Mouse (Mus musculus): ENCODE measurements around the gene Hexb. TPM values are rescaled to one million over a fixed set of nuclear protein-coding genes. Genes with fewer than 3 reads are reported as not detected.

The Hexb gene
- polyA plus RNA-seq, 1 experiment from 2014 or later = 59.0 TPM

- DNase-seq (ENCODE audit: low spot score) (no peak), ATAC-seq (replicated peaks; ENCODE audit: low FRiP score, low read depth) (no peak)
- H3K4me3 ChIP-seq (replicated peaks; ENCODE audit: low read depth, low read length) = no peak overlapping the region
- 0 out of 2 replicates have a peak, but pooled peaks cover 3% of the 10 kb centered on the region for H3K4me1 ChIP-seq (replicated peaks; ENCODE audit: insufficient read depth, low read length)
- H3K36me3 ChIP-seq (ENCODE audit: insufficient read depth, low read length) = no peaks in the 10 kb centered on the region
- no peak for TF ChIP-seq CTCF (IDR thresholded peaks at IDR 0.05; ENCODE audit: low read depth)
- no peak overlapping the region for H3K9ac ChIP-seq (ENCODE audit: low read depth, low read length)
- WGBS = 85% methylated on average over 3 of the region's 3 CpGs
- H3K9me3 ChIP-seq (replicated peaks; ENCODE audit: low read length) = no peaks in the 10 kb centered on the region
- no peak overlapping the region for H3K4me2 ChIP-seq (ENCODE audit: low read length)
- no peaks in the 10 kb centered on the region for H3K27me3 ChIP-seq (ENCODE audit: insufficient read depth, low read length)
- H3K27ac ChIP-seq = no peak overlapping the region
Measured at GRCm38 (mm10) chr13:97227795-97228194, 29.6 kb upstream of the Hexb start.

- Histone ChIP-seq H3K27me3 (ENCODE audit: insufficient read depth, low read length) (no peaks in the 10 kb centered on the region), H3K4me3 (replicated peaks; ENCODE audit: low read depth, low read length) (no peak overlapping the region), H3K4me2 (ENCODE audit: low read length) (peak overlapping the region; percentile 52), H3K4me1 (replicated peaks; ENCODE audit: insufficient read depth, low read length) (0 out of 2 replicates have a peak, but pooled peaks cover 3% of the 10 kb centered on the region), H3K27ac (no peak overlapping the region), H3K9ac (ENCODE audit: low read depth, low read length) (no peak overlapping the region), H3K9me3 (replicated peaks; ENCODE audit: low read length) (no peaks in the 10 kb centered on the region), H3K36me3 (ENCODE audit: insufficient read depth, low read length) (no peaks in the 10 kb centered on the region)
- WGBS = 24% methylated on average over 17 of the region's 17 CpGs
- DNase-seq (ENCODE audit: low spot score) (peak; percentile 53), ATAC-seq (replicated peaks; ENCODE audit: low FRiP score, low read depth) (no peak)
- TF ChIP-seq CTCF (IDR thresholded peaks at IDR 0.05; ENCODE audit: low read depth) = no peak
Measured at GRCm38 (mm10) chr13:97225130-97225529, 27.0 kb upstream of the Hexb start.

- Histone ChIP-seq H3K4me2 (ENCODE audit: low read length) (0 out of 2 replicates have a peak overlapping the region, but pooled peaks have one; percentile 52), H3K4me1 (replicated peaks; ENCODE audit: insufficient read depth, low read length) (0 out of 2 replicates have a peak, but pooled peaks cover 3% of the 10 kb centered on the region), H3K9me3 (replicated peaks; ENCODE audit: low read length) (no peaks in the 10 kb centered on the region), H3K27me3 (ENCODE audit: insufficient read depth, low read length) (no peaks in the 10 kb centered on the region), H3K36me3 (ENCODE audit: insufficient read depth, low read length) (no peaks in the 10 kb centered on the region), H3K9ac (ENCODE audit: low read depth, low read length) (no peak overlapping the region), H3K27ac (no peak overlapping the region), H3K4me3 (replicated peaks; ENCODE audit: low read depth, low read length) (no peak overlapping the region)
- peak; percentile 85 for ATAC-seq (replicated peaks; ENCODE audit: low FRiP score, low read depth)
- TF ChIP-seq CTCF (IDR thresholded peaks at IDR 0.05; ENCODE audit: low read depth) = no peak
- WGBS = 57% methylated on average over 10 of the region's 10 CpGs
- DNase-seq (ENCODE audit: low spot score) = no peak
Measured at GRCm38 (mm10) chr13:97224341-97224982, 26.3 kb upstream of the Hexb start.

- WGBS = 51% methylated on average over 8 of the region's 8 CpGs
- Histone ChIP-seq H3K9ac (ENCODE audit: low read depth, low read length) (no peak overlapping the region), H3K9me3 (replicated peaks; ENCODE audit: low read length) (no peaks in the 10 kb centered on the region), H3K4me1 (replicated peaks; ENCODE audit: insufficient read depth, low read length) (0 out of 2 replicates have a peak, but pooled peaks cover 3% of the 10 kb centered on the region), H3K4me2 (ENCODE audit: low read length) (no peak overlapping the region), H3K36me3 (ENCODE audit: insufficient read depth, low read length) (no peaks in the 10 kb centered on the region), H3K4me3 (replicated peaks; ENCODE audit: low read depth, low read length) (no peak overlapping the region), H3K27me3 (ENCODE audit: insufficient read depth, low read length) (no peaks in the 10 kb centered on the region), H3K27ac (no peak overlapping the region)
- ATAC-seq (replicated peaks; ENCODE audit: low FRiP score, low read depth) = peak; percentile 61
- TF ChIP-seq CTCF (IDR thresholded peaks at IDR 0.05; ENCODE audit: low read depth) = no peak
- no peak for DNase-seq (ENCODE audit: low spot score)
Measured at GRCm38 (mm10) chr13:97223856-97224255, 25.7 kb upstream of the Hexb start.

- 85% methylated on average over 3 of the region's 3 CpGs for WGBS
- no peaks in the 10 kb centered on the region for H3K36me3 ChIP-seq (ENCODE audit: insufficient read depth, low read length)
- H3K27me3 ChIP-seq (ENCODE audit: insufficient read depth, low read length) = no peaks in the 10 kb centered on the region
- no peak overlapping the region for H3K4me2 ChIP-seq (ENCODE audit: low read length)
- H3K4me3 ChIP-seq (replicated peaks; ENCODE audit: low read depth, low read length) = no peak overlapping the region
- TF ChIP-seq CTCF (IDR thresholded peaks at IDR 0.05; ENCODE audit: low read depth) = no peak
- H3K9ac ChIP-seq (ENCODE audit: low read depth, low read length) = no peak overlapping the region
- ATAC-seq (replicated peaks; ENCODE audit: low FRiP score, low read depth) (no peak), DNase-seq (ENCODE audit: low spot score) (no peak)
- no peaks in the 10 kb centered on the region for H3K4me1 ChIP-seq (replicated peaks; ENCODE audit: insufficient read depth, low read length)
- no peak overlapping the region for H3K27ac ChIP-seq
- no peaks in the 10 kb centered on the region for H3K9me3 ChIP-seq (replicated peaks; ENCODE audit: low read length)
Measured at GRCm38 (mm10) chr13:97220022-97220421, 21.9 kb upstream of the Hexb start.

- no peak for TF ChIP-seq CTCF (IDR thresholded peaks at IDR 0.05; ENCODE audit: low read depth)
- no peak overlapping the region for H3K4me3 ChIP-seq (replicated peaks; ENCODE audit: low read depth, low read length)
- H3K4me1 ChIP-seq (replicated peaks; ENCODE audit: insufficient read depth, low read length) = no peaks in the 10 kb centered on the region
- no peak overlapping the region for H3K4me2 ChIP-seq (ENCODE audit: low read length)
- no peaks in the 10 kb centered on the region for H3K9me3 ChIP-seq (replicated peaks; ENCODE audit: low read length)
- 28% methylated on average over 5 of the region's 5 CpGs for WGBS
- H3K9ac ChIP-seq (ENCODE audit: low read depth, low read length) = no peak overlapping the region
- DNase-seq (ENCODE audit: low spot score) (no peak), ATAC-seq (replicated peaks; ENCODE audit: low FRiP score, low read depth) (no peak)
- H3K27ac ChIP-seq = no peak overlapping the region
- H3K27me3 ChIP-seq (ENCODE audit: insufficient read depth, low read length) = no peaks in the 10 kb centered on the region
- H3K36me3 ChIP-seq (ENCODE audit: insufficient read depth, low read length) = no peaks in the 10 kb centered on the region
Measured at GRCm38 (mm10) chr13:97216196-97216595, 18.0 kb upstream of the Hexb start.

Data from kidney, postnatal 0 days (tissue).